Mouse (Mus musculus) limb, embryonic 13.5 days (tissue): ENCODE data around the gene Myl6. TPM values are rescaled to one million over a fixed set of nuclear protein-coding genes. Genes with fewer than 3 reads are reported as not detected.

Experiments
- ATAC-seq: fragments of 200-750 bp; cut with Nextera tagmentation; 2 replicates; pipeline ENCODE4 v1.8.0; 2017; ENCODE audit warnings: low read depth, moderate number of reproducible peaks, moderate TSS enrichment; ENCODE audit not compliant: low FRiP score
- H3K27ac ChIP-seq: fragments of 300-500 bp; sonication (generic); 2 replicates; pipeline ENCODE4 v1.5.1; 2015; ENCODE audit warnings: inconsistent platforms, mild to moderate bottlenecking, moderate library complexity
- H3K27me3 ChIP-seq: fragments of 300-500 bp; sonication (generic); 2 replicates; pipeline ENCODE4 v1.6.1; 2015; ENCODE audit warnings: mild to moderate bottlenecking, inconsistent platforms
- H3K36me3 ChIP-seq: fragments of 300-500 bp; sonication (generic); 2 replicates; pipeline ENCODE4 v1.6.1; 2015; ENCODE audit warnings: inconsistent platforms, mild to moderate bottlenecking, moderate library complexity
- H3K4me1 ChIP-seq: fragments of 300-500 bp; sonication (generic); 2 replicates; pipeline ENCODE4 v1.6.1; 2015; ENCODE audit warnings: inconsistent platforms
- H3K4me2 ChIP-seq: fragments of 300-500 bp; sonication (generic); replicated peaks from 2 replicates; pipeline ENCODE4 v1.6.1; 2015; ENCODE audit warnings: inconsistent platforms, mild to moderate bottlenecking, moderate library complexity
- H3K4me3 ChIP-seq: fragments of 300-500 bp; sonication (generic); 2 replicates; pipeline ENCODE4 v1.5.1; 2015; ENCODE audit warnings: moderate library complexity, mild to moderate bottlenecking, inconsistent platforms
- H3K9ac ChIP-seq: fragments of 300-500 bp; sonication (generic); 2 replicates; pipeline ENCODE4 v1.6.1; 2015; ENCODE audit warnings: mild to moderate bottlenecking, inconsistent platforms
- H3K9me3 ChIP-seq: fragments of 300-500 bp; sonication (generic); 2 replicates; pipeline ENCODE4 v1.6.1; 2016; ENCODE audit warnings: inconsistent platforms
- WGBS: fragments of 180-500 bp; shearing (Covaris S2); methylation state at CpG from one replicate; pipeline ENCODE4 v1.1.7; 2015; 5-methylcytosine and 5-hydroxymethylcytosine counted together
- microRNA-seq: library from miRNA; unstranded; fragments of <30 nt; microRNA quantifications from one replicate; pipeline ENCODE4, GENCODE M21; 2016
- polyA plus RNA-seq: library from polyadenylated mRNA; unstranded; fragments of >200 nt; fragmentation: Nextera tagmentation; extraction: Ambion mirVana; gene quantifications from 2 replicates; pipeline ENCODE4 v1.2.1, GENCODE M21; 2015

The Myl6 gene
- polyA plus RNA-seq, 1 experiment from 2014 or later = 1,077 TPM

DNA sequence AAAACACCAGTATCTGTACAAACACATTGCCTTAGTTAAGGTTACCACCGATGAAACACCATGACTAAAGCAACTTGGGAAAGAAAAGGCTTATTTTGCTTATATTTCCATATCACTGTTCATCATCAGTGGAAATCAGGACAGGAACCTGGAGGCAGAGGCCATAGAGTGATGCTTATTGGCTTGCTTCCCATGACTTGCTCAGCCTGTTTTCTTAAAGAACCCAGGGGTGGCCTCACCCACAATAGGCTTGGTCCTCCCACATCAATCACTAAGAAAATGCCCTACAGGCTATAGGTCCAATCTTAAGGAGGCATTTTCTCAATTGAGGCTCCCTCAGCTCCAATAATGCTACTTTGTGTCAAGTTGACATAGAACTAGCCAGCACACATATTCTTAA lies 51.2 kb downstream of the Myl6 start:
- H3K27me3 ChIP-seq = no peaks in the 10 kb centered on the region
- no peak overlapping the region for H3K9ac ChIP-seq
- no peaks in the 10 kb centered on the region for H3K4me1 ChIP-seq
- no peak overlapping the region for H3K4me3 ChIP-seq
- H3K4me2 ChIP-seq = no peak overlapping the region
- no peak overlapping the region for H3K27ac ChIP-seq
- 96% methylated on average over 1 of the region's 1 CpGs for WGBS
- no peak for ATAC-seq
- H3K36me3 ChIP-seq = peaks cover 46% of the 10 kb centered on the region
- H3K9me3 ChIP-seq = no peaks in the 10 kb centered on the region

DNA sequence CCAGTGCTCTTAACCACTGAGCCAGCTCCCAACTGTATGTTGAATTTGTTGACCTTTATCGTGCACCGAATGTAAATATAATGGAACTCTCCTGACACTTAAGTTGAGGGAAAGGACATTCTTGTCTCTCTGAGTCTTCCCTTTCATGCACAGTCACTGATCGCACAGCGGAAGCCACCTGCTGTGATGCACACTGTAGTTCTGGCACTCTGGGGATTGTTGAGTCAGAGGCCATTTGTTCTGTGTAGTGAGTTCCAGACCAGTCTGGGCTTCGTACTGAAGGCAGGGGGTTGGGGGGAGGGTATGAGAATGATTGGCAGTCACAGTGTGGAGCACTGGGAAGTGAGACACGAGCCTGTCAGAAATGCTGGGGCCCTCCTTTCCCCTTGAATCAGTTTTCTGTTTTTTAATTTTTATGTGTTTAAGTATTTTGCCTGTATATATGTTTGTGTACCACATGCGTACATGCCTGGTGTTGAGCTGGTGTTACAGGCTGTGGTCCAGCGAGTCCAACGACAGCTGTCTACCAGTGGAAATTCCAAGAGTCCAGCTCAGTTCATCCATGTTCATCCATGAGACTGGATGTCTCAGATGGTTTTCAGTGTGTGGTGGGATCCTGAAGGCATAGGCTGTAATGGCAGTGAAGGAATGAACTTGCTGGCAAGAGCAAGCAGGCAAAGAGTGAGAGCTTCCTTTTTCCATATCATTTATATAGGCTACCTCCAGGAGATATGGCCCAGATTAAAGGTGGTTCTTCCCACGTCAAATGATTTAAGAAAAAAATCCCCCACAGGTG lies 52.4 kb downstream of the Myl6 start:
- H3K27ac ChIP-seq = no peak overlapping the region
- no peak overlapping the region for H3K4me3 ChIP-seq
- no peaks in the 10 kb centered on the region for H3K27me3 ChIP-seq
- WGBS = 90% methylated on average over 10 of the region's 10 CpGs
- H3K9ac ChIP-seq = no peak overlapping the region
- no peaks in the 10 kb centered on the region for H3K9me3 ChIP-seq
- H3K4me1 ChIP-seq = no peaks in the 10 kb centered on the region
- peaks cover 58% of the 10 kb centered on the region for H3K36me3 ChIP-seq
- H3K4me2 ChIP-seq = no peak overlapping the region
- no peak for ATAC-seq

Small RNAs within 50 kb of the gene (microRNA-seq; reads per million reads assigned to microRNA genes)
- gene Mir6916 (not detected), gene Mir8105 (0.87 reads per million)

Other genes starting within 250 kb of the Myl6 start
- gene Apon, start 240.0 kb downstream of the Myl6 start, polyA plus RNA-seq = 0.27 and 0.63 TPM in 2 replicates
- not detected in 2 replicates for gene Apof, start 225.5 kb downstream of the Myl6 start, polyA plus RNA-seq
- gene Stat2, start 223.6 kb downstream of the Myl6 start, polyA plus RNA-seq = 14.6 and 16.6 TPM in 2 replicates
- gene Il23a, start 195.4 kb downstream of the Myl6 start, polyA plus RNA-seq = 0.18 TPM in 1 of 2 replicates, not detected in the other
- 33.6 and 35.2 TPM in 2 replicates for gene Pan2, start 190.8 kb downstream of the Myl6 start, polyA plus RNA-seq
- gene Cnpy2, start 171.7 kb downstream of the Myl6 start, polyA plus RNA-seq = 390 and 394 TPM in 2 replicates
- 167 and 176 TPM in 2 replicates for gene Cs, start 156.4 kb downstream of the Myl6 start, polyA plus RNA-seq
- 14.8 and 15.3 TPM in 2 replicates for gene Coq10a, start 125.1 kb downstream of the Myl6 start, polyA plus RNA-seq
- 11.7 and 12.9 TPM in 2 replicates for gene Ankrd52, start 117.0 kb downstream of the Myl6 start, polyA plus RNA-seq
- gene Slc39a5, start 92.9 kb downstream of the Myl6 start, polyA plus RNA-seq = 0.28 and 0.38 TPM in 2 replicates
- gene Nabp2, start 82.7 kb downstream of the Myl6 start, polyA plus RNA-seq = 60.6 and 61.4 TPM in 2 replicates
- 42.3 and 43.3 TPM in 2 replicates for gene Rnf41, start 82.5 kb downstream of the Myl6 start, polyA plus RNA-seq
- 96.6 and 110 TPM in 2 replicates for gene Smarcc2, start 34.9 kb downstream of the Myl6 start, polyA plus RNA-seq
- 4.7 and 5.0 TPM in 2 replicates for gene Myl6b, start 4.5 kb upstream of the Myl6 start, polyA plus RNA-seq
- 24.0 and 28.0 TPM in 2 replicates for gene Esyt1, start 31.7 kb upstream of the Myl6 start, polyA plus RNA-seq
- gene Zc3h10, start 53.6 kb upstream of the Myl6 start, polyA plus RNA-seq = 16.4 and 17.3 TPM in 2 replicates
- gene Rpl41, start 55.2 kb upstream of the Myl6 start, polyA plus RNA-seq = 3,677 and 3,933 TPM in 2 replicates
- 198 and 200 TPM in 2 replicates for gene Pa2g4, start 71.8 kb upstream of the Myl6 start, polyA plus RNA-seq
- gene Erbb3, start 95.5 kb upstream of the Myl6 start, polyA plus RNA-seq = 14.5 and 17.5 TPM in 2 replicates
- gene Rps26, start 132.6 kb upstream of the Myl6 start, polyA plus RNA-seq = 752 and 768 TPM in 2 replicates
- gene Ikzf4, start 151.8 kb upstream of the Myl6 start, polyA plus RNA-seq = 5.1 and 5.2 TPM in 2 replicates
- 22.0 TPM in 2 replicates for gene Suox, start 179.9 kb upstream of the Myl6 start, polyA plus RNA-seq
- gene Rab5b, start 202.1 kb upstream of the Myl6 start, polyA plus RNA-seq = 83.5 and 87.5 TPM in 2 replicates
- 2.2 and 2.3 TPM in 2 replicates for gene Pmel, start 210.1 kb upstream of the Myl6 start, polyA plus RNA-seq
- 132 and 134 TPM in 2 replicates for gene Cdk2, start 210.9 kb upstream of the Myl6 start, polyA plus RNA-seq